Mouse (Mus musculus) limb, embryonic 12.5 days (tissue): ENCODE data around the gene Cdkn1c. TPM values are rescaled to one million over a fixed set of nuclear protein-coding genes. Genes with fewer than 3 reads are reported as not detected.

Experiments used
- ATAC-seq: fragments of 200-750 bp; cut with Nextera tagmentation; 2 replicates; pipeline ENCODE4 v1.8.0; 2017; ENCODE audit warnings: low read depth, moderate TSS enrichment; ENCODE audit not compliant: insufficient number of reproducible peaks, insufficient read depth, low FRiP score, low TSS enrichment
- H3K27ac ChIP-seq: fragments of 300-500 bp; sonication (generic); 2 replicates; pipeline ENCODE4 v1.5.1; 2016; ENCODE audit warnings: mild to moderate bottlenecking, moderate library complexity
- H3K27me3 ChIP-seq: fragments of 300-500 bp; sonication (generic); 2 replicates; pipeline ENCODE4 v1.6.1; 2016; ENCODE audit warnings: mild to moderate bottlenecking, moderate library complexity
- H3K36me3 ChIP-seq: fragments of 300-500 bp; sonication (generic); 2 replicates; pipeline ENCODE4 v1.6.1; 2016; ENCODE audit warnings: mild to moderate bottlenecking, moderate library complexity
- H3K4me1 ChIP-seq: fragments of 300-500 bp; sonication (generic); replicated peaks from 2 replicates; pipeline ENCODE4 v1.6.1; 2016
- H3K4me2 ChIP-seq: fragments of 300-500 bp; sonication (generic); 2 replicates; pipeline ENCODE4 v1.6.1; 2016; ENCODE audit warnings: mild to moderate bottlenecking, moderate library complexity
- H3K4me3 ChIP-seq: fragments of 300-500 bp; sonication (generic); replicated peaks from 2 replicates; pipeline ENCODE4 v1.5.1; 2016; ENCODE audit warnings: mild to moderate bottlenecking
- H3K9ac ChIP-seq: fragments of 300-500 bp; sonication (generic); replicated peaks from 2 replicates; pipeline ENCODE4 v1.6.1; 2016; ENCODE audit warnings: mild to moderate bottlenecking, moderate library complexity
- H3K9me3 ChIP-seq: fragments of 300-500 bp; sonication (generic); 2 replicates; pipeline ENCODE4 v1.6.1; 2016; ENCODE audit warnings: mild to moderate bottlenecking, moderate library complexity
- WGBS: fragments of 180-500 bp; shearing (Covaris S2); methylation state at CpG from one replicate; pipeline ENCODE4 v1.1.7; 2016; 5-methylcytosine and 5-hydroxymethylcytosine counted together
- polyA plus RNA-seq: library from polyadenylated mRNA; unstranded; fragments of >200 nt; fragmentation: Nextera tagmentation; extraction: Ambion mirVana; gene quantifications from 2 replicates; pipeline ENCODE4 v1.2.1, GENCODE M21; 2016

Gene Cdkn1c
- polyA plus RNA-seq, 1 experiment from 2014 or later, result 1,371 TPM

DNA sequence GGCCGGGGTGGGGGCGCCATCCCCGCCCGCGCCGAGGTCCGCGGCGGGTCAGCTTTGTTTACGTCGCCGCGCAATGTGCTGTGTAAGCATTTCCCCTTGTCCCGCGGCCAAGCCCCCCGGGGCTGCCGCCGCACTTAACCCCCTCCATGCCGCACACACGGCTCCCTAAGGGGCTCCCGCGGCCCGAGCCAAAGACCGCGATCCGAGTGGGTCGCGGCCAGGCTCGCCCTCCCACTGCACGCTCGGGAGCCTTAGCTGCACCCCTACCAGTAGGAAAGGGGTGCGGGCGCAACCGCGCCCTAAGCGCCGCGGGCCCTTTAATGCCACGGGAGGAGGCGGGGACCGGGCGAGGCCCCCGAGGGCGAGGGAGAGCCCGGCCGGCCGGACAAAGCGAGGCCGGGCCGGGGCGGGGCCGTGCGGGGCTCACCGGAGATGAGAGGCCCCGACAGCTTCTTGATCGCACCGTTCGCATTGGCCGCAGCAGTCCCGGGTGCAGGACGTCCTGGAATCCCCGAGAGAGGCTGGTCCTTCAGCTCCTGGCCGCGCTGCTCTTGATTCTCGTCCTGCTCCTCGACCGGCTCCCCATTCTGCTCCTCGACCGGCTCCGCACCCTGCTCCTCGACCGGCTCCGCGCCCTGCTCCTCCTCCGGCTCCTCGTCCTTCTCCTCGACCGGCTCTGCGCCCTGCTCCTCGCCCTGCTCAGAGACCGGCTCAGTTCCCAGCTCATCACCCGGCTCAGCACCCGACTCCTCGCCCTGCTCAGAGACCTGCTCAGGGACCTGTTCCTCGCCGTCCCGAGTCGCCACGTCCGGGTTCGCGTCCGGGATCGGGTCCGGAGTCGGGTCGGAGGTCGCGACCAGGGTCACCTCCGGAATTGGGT, 1.3 kb downstream of the Cdkn1c start:
- H3K36me3 ChIP-seq, result peaks cover 17% of the 10 kb centered on the region; the same call in 1 of the 2 replicates
- ATAC-seq, result no peak
- peaks cover 31% of the 10 kb centered on the region for H3K9me3 ChIP-seq
- H3K27ac ChIP-seq, result peak overlapping the region; percentile 92
- WGBS, result 35% methylated on average over 98 of the region's 100 CpGs
- H3K4me3 ChIP-seq, result peak overlapping the region; percentile 72
- peaks cover 11% of the 10 kb centered on the region for H3K27me3 ChIP-seq
- H3K4me2 ChIP-seq, result peak overlapping the region; percentile 62
- peaks cover 21% of the 10 kb centered on the region for H3K4me1 ChIP-seq
- peak overlapping the region; percentile 90 for H3K9ac ChIP-seq

GRCm38 (mm10) chr7:143458963-143459331, 1.9 kb downstream of the Cdkn1c start:
- H3K27me3 ChIP-seq, result peaks cover 8% of the 10 kb centered on the region
- H3K4me3 ChIP-seq, result peak overlapping the region; percentile 72
- peak overlapping the region; percentile 62 for H3K4me2 ChIP-seq
- ATAC-seq, result no peak
- peaks cover 31% of the 10 kb centered on the region for H3K9me3 ChIP-seq
- H3K27ac ChIP-seq, result peak overlapping the region; percentile 92
- H3K9ac ChIP-seq, result peak overlapping the region; percentile 90
- 23% methylated on average over 38 of the region's 38 CpGs for WGBS
- H3K36me3 ChIP-seq, result peaks cover 17% of the 10 kb centered on the region; the same call in 1 of the 2 replicates
- H3K4me1 ChIP-seq, result peaks cover 14% of the 10 kb centered on the region

- 72% methylated on average over 2 of the region's 2 CpGs for WGBS
- no peaks in the 10 kb centered on the region for H3K36me3 ChIP-seq
Observed at GRCm38 (mm10) chr7:143447130-143447529, 13.7 kb downstream of the Cdkn1c start.

DNA sequence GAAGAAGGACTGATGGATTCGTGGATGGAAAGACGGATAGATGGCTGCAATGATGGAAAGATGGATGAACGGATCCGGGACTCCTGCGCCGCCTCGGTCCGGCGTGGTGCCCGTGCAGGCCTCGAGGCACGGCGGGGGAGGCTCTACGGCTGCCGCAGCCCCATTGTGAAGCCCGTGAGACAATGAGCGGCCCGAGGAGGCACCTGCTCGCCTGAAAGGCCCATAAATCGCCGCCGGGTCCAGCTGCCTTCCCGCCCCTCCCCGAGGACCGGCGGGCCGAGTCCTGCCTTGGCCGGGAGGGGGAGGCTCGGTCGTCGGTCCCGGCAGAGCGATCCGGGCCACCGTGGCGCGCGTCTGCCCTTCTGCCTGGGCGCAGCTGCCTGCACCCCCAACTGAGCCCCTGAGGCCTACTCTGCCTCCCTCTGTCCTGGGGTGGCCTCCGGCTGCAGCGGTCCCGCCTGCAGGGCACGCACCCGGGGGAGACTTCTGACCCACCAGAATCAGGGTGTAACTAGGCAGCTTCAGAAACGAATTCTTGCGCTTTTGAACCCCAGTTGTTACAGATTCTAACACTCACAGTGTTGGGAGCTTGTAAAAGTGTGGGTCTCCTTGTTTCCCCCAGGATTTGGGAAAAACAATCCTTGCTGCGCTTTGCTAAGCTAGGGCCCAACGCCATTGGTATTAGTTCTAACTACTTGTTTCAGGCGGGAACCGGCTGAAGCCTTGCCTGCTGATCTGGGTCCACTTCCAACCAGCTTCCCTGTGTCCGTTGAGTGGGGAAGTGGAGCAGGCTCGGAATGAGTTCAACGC, 15.0 kb downstream of the Cdkn1c start:
- ATAC-seq, result peak; percentile 27; the same call in 1 of the 2 replicates
- H3K27ac ChIP-seq, result 0 out of 2 replicates have a peak overlapping the region, but pooled peaks have one; percentile 41
- peak overlapping the region; percentile 73 for H3K4me2 ChIP-seq
- no peaks in the 10 kb centered on the region for H3K36me3 ChIP-seq
- H3K9me3 ChIP-seq, result no peaks in the 10 kb centered on the region
- 4% methylated on average over 40 of the region's 53 CpGs for WGBS
- H3K4me3 ChIP-seq, result peak overlapping the region; percentile 40
- peaks cover 65% of the 10 kb centered on the region for H3K27me3 ChIP-seq
- H3K4me1 ChIP-seq, result peaks cover 24% of the 10 kb centered on the region
- H3K9ac ChIP-seq, result peak overlapping the region; percentile 69

More at GRCm38 (mm10) chr7:143447130-143447529, 13.7 kb downstream of the Cdkn1c start:
- Histone ChIP-seq H3K27ac (no peak overlapping the region), H3K4me2 (no peak overlapping the region), H3K27me3 (peaks cover 62% of the 10 kb centered on the region), H3K4me3 (no peak overlapping the region), H3K9me3 (no peaks in the 10 kb centered on the region), H3K9ac (no peak overlapping the region), H3K4me1 (peaks cover 24% of the 10 kb centered on the region)
- ATAC-seq, result no peak

GRCm38 (mm10) chr7:143444955-143445648, 15.7 kb downstream of the Cdkn1c start:
- ATAC-seq, result no peak
- WGBS, result 3% methylated on average over 55 of the region's 55 CpGs

GRCm38 (mm10) chr7:143444580-143444954, 16.3 kb downstream of the Cdkn1c start:
- H3K27me3 ChIP-seq, result peaks cover 70% of the 10 kb centered on the region
- peak overlapping the region; percentile 73 for H3K4me2 ChIP-seq
- peak overlapping the region; percentile 40 for H3K4me3 ChIP-seq
- H3K9ac ChIP-seq, result 0 out of 2 replicates have a peak overlapping the region, but pooled peaks have one; percentile 69
- H3K4me1 ChIP-seq, result peaks cover 26% of the 10 kb centered on the region
- 31% methylated on average over 8 of the region's 8 CpGs for WGBS
- no peak for ATAC-seq
- H3K36me3 ChIP-seq, result no peaks in the 10 kb centered on the region
- H3K27ac ChIP-seq, result no peak overlapping the region
- no peaks in the 10 kb centered on the region for H3K9me3 ChIP-seq

More at GRCm38 (mm10) chr7:143444955-143445648, 15.7 kb downstream of the Cdkn1c start:
- peak overlapping the region; percentile 73 for H3K4me2 ChIP-seq
- 0 out of 2 replicates have a peak overlapping the region, but pooled peaks have one; percentile 41 for H3K27ac ChIP-seq
- H3K27me3 ChIP-seq, result peaks cover 70% of the 10 kb centered on the region
- H3K36me3 ChIP-seq, result no peaks in the 10 kb centered on the region
- H3K9me3 ChIP-seq, result no peaks in the 10 kb centered on the region
- H3K4me3 ChIP-seq, result peak overlapping the region; percentile 40
- H3K9ac ChIP-seq, result peak overlapping the region; percentile 69
- peaks cover 24% of the 10 kb centered on the region for H3K4me1 ChIP-seq

DNA sequence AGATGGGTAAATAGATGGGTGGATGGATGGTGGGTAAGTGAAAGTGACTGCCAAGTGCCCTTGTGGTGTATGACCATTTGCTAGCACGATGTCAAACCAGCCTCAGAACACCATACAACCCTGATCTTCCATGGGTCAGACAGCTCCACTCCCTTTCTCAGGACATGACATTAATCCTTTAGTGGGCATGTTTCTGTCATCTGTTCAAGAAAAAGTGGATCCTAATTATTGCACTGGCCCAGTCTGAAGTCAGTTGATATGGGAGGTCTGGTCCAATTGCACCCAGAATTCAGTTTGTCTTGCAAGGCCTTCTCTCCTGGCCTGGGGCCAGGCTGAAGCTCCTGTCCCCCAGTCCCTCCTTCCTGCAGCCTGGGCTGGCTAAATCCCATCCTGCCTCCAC, 21.9 kb downstream of the Cdkn1c start:
- H3K27me3 ChIP-seq, result peaks cover 30% of the 10 kb centered on the region

DNA sequence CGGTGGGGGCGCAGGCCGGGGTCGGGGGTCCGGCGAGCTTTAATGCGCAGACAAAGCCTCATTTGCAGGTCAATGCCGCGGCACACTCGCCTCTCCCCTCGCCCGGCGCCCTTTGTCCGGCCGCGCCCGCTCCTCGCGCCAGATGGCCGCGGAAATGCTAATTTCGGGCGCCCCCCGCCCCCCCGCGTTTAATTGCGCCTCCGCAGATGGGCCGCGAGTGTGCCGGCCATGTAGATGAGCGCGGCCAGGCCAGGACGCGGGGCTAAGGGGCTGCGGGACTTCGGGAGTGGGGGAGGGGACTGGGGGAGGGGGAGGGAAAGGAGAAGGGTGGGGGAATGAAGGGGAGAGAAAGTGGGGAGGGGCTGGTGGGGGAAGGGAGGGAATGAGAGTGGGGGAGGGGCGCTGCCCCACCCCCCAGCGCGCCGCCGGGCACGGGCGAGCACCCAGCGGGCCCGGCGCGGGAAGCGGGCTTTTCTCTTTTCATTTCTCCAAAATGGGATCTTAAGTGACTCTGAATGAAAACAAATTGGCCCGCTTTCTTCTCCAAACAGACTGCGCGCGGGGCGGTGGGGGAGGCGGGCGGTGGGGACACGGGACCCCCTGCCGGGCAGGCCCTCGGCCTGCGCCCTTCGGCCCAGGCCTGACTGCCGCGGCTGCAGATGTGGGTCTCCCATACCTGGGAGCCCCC, 22.8 kb downstream of the Cdkn1c start:
- Histone ChIP-seq H3K27me3 (peaks cover 21% of the 10 kb centered on the region), H3K4me3 (peak overlapping the region; percentile 48), H3K9me3 (no peaks in the 10 kb centered on the region), H3K4me1 (peaks cover 24% of the 10 kb centered on the region), H3K36me3 (no peaks in the 10 kb centered on the region), H3K4me2 (peak overlapping the region; percentile 88), H3K27ac (peak overlapping the region; percentile 80), H3K9ac (peak overlapping the region; percentile 88)
- under 1% methylated on average over 61 of the region's 63 CpGs for WGBS
- ATAC-seq, result no peak

More for the DNA sequence above, 21.9 kb downstream of the Cdkn1c start:
- Histone ChIP-seq H3K4me2 (peak overlapping the region; percentile 88; the same call in 1 of the 2 replicates), H3K4me3 (no peak overlapping the region), H3K36me3 (no peaks in the 10 kb centered on the region), H3K9me3 (no peaks in the 10 kb centered on the region), H3K27ac (no peak overlapping the region), H3K9ac (no peak overlapping the region), H3K4me1 (peaks cover 18% of the 10 kb centered on the region)
- no peak for ATAC-seq
- WGBS, result 74% methylated on average over 1 of the region's 1 CpGs

- peak overlapping the region; percentile 48 for H3K4me3 ChIP-seq
- peak overlapping the region; percentile 88 for H3K4me2 ChIP-seq
- peaks cover 28% of the 10 kb centered on the region for H3K4me1 ChIP-seq
- H3K36me3 ChIP-seq, result no peaks in the 10 kb centered on the region
- H3K9ac ChIP-seq, result peak overlapping the region; percentile 88
- ATAC-seq, result peak; percentile 60; the same call in 1 of the 2 replicates
- peak overlapping the region; percentile 80 for H3K27ac ChIP-seq
- peaks cover 14% of the 10 kb centered on the region; the same call in 1 of the 2 replicates for H3K27me3 ChIP-seq
- 14% methylated on average over 18 of the region's 18 CpGs for WGBS
- H3K9me3 ChIP-seq, result no peaks in the 10 kb centered on the region
Observed at GRCm38 (mm10) chr7:143437231-143437893, 23.5 kb downstream of the Cdkn1c start.

DNA sequence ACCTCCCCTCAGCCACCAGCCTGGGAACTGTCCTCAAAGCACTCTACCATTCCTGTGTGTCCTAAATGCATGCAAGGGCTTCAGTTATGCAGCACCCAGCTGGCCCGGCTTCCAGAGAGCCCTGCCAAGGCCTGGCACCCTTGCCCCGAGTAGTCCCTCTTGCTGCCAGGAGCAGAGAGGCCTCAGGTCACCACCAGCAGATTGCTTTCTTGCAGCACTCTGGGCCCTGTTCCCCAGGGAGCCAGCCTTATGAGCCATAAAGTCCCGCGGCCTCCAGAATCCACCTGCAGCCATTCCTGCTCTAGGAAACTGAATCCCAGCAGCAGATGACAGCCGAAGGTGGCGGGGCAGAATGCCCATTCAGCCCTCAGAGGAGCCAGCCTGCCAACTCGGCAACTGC, 27.5 kb downstream of the Cdkn1c start:
- H3K27me3 ChIP-seq, result peaks cover 4% of the 10 kb centered on the region; the same call in 1 of the 2 replicates
- H3K27ac ChIP-seq, result no peak overlapping the region
- no peak overlapping the region for H3K4me2 ChIP-seq
- no peaks in the 10 kb centered on the region for H3K9me3 ChIP-seq
- H3K4me1 ChIP-seq, result peaks cover 23% of the 10 kb centered on the region
- ATAC-seq, result no peak
- 55% methylated on average over 7 of the region's 7 CpGs for WGBS
- no peak overlapping the region for H3K9ac ChIP-seq
- no peaks in the 10 kb centered on the region for H3K36me3 ChIP-seq
- H3K4me3 ChIP-seq, result no peak overlapping the region
